Mouse (Mus musculus): ENCODE results near the gene Npas3. TPM values are rescaled to one million over a fixed set of nuclear protein-coding genes. Genes with fewer than 3 reads are reported as not detected.

Gene Npas3
- polyA plus RNA-seq, 1 experiment from 2014 or later, result 1.8 TPM

DNA sequence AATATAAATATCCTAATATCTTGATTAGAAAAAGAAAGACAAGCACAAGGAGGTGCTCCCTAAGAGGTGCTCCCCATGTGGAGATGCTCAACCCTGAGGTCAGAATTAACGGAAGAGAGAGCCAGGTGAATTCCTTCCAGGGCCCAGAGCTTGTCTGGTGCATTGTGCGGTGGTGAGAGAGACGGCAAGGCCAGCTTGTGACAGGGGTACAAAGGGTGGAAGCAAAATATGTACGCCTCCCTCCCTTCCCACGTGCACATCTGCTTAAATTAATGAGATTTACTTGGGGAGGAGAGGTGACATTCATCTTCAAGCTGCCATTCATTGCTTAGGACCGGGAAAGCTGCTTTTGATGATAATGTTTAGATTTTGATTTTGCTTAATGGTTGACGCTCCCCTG is 713.5 kb downstream of the Npas3 start:
- no peak for DNase-seq (ENCODE audit: low spot score)
- H3K27me3 ChIP-seq (ENCODE audit: insufficient read depth, poor library complexity, severe bottlenecking), result no peaks in the 10 kb centered on the region
- WGBS, result 73% methylated on average over 7 of the region's 7 CpGs

DNA sequence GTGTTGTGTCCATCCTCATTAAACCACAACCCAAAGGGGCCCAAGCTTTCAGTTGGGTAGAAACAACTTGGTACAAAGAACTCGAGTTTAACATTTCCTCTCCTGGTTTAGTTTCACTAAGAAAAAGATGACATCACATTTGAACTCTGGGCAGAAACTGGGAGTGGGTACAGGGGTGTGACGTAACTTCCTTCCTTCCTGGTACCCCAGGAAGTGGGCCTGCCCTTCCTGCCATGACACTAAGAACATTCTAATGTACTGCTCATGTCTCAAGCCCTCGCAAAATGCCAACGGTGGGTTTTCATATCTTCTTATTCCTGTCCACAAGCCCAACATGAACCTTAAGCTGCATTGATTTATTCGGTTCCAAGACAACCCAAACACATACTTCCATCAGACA is 715.1 kb downstream of the Npas3 start:
- H3K4me3 ChIP-seq, result no peak overlapping the region
- no peaks in the 10 kb centered on the region for H3K27me3 ChIP-seq (ENCODE audit: insufficient read depth, poor library complexity, severe bottlenecking)
- no peaks in the 10 kb centered on the region for H3K4me1 ChIP-seq
- H3K36me3 ChIP-seq, result no peaks in the 10 kb centered on the region
- H3K27ac ChIP-seq, result no peak overlapping the region
- no peak for DNase-seq (ENCODE audit: low spot score)
- no peaks in the 10 kb centered on the region for H3K9me3 ChIP-seq
- 79% methylated on average over 5 of the region's 5 CpGs for WGBS

More for the DNA sequence above, 713.5 kb downstream of the Npas3 start:
- H3K4me1 ChIP-seq, result no peaks in the 10 kb centered on the region
- no peak overlapping the region for H3K4me3 ChIP-seq
- no peak overlapping the region for H3K27ac ChIP-seq
- H3K36me3 ChIP-seq, result no peaks in the 10 kb centered on the region
- H3K9me3 ChIP-seq, result no peaks in the 10 kb centered on the region

DNA sequence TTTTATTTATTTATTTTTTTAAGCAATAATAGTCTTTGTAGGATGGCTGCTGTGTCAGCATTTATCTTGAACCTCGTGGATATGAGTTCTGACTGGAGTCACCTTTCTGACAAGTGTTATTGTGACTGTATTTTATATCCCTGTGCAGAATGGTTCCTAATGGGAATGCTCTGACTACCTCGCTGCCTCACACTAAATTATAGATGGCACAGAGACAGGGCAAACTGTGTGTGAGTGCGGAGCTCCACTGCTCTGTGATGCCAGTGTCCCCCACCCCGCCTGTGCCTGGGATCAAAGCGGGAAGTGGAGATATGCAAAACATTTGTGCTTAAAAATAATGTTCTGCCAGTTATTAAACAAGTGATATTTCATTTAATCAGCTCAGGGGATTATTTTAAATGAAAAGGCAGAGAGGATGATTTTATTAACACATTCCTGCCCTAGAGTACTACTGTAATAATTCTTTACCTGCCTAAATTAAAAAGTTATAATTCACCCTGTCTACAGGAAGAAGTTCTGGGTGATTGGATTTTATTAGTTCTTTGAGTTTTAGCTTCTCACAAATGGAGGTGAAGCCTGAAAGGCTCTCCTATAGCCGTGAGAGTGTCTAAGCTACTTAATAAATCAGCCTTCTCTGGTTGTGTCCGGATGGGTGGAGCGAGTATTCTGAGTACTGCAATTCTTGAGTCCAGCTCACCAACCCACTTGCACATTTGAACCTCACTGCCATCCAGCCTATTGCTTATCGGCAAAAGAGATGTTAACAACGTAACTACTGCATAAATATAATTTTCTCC is 721.1 kb downstream of the Npas3 start:
- Histone ChIP-seq H3K27ac (no peak overlapping the region), H3K36me3 (no peaks in the 10 kb centered on the region), H3K9me3 (no peaks in the 10 kb centered on the region), H3K4me3 (no peak overlapping the region), H3K4me1 (no peaks in the 10 kb centered on the region), H3K27me3 (ENCODE audit: insufficient read depth, poor library complexity, severe bottlenecking) (no peaks in the 10 kb centered on the region)
- WGBS, result 85% methylated on average over 10 of the region's 10 CpGs
- no peak for DNase-seq (ENCODE audit: low spot score)

DNA sequence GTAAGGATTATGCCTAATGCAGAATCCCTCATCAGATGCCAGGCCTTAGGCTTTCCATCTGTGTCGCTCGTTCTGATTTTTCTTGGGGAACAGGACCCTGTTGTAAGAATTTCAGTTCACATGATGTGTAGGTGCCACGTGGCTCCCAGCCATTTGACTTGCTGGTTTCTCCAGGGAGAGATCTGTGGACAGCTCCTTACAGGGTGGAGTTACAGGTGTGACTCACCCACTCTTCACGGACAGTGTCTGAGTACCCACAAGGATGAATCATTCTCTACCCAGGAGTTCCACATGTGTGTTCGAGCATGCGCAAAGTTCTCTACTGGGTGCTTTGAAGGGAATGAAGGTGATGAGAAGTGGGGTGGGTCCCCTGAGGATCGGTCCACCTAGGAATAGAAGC is 722.2 kb downstream of the Npas3 start:
- no peaks in the 10 kb centered on the region for H3K36me3 ChIP-seq
- no peak overlapping the region for H3K4me3 ChIP-seq
- H3K9me3 ChIP-seq, result no peaks in the 10 kb centered on the region
- no peak for DNase-seq (ENCODE audit: low spot score)
- WGBS, result 83% methylated on average over 7 of the region's 7 CpGs
- H3K27ac ChIP-seq, result no peak overlapping the region
- no peaks in the 10 kb centered on the region for H3K27me3 ChIP-seq (ENCODE audit: insufficient read depth, poor library complexity, severe bottlenecking)
- H3K4me1 ChIP-seq, result no peaks in the 10 kb centered on the region

DNA sequence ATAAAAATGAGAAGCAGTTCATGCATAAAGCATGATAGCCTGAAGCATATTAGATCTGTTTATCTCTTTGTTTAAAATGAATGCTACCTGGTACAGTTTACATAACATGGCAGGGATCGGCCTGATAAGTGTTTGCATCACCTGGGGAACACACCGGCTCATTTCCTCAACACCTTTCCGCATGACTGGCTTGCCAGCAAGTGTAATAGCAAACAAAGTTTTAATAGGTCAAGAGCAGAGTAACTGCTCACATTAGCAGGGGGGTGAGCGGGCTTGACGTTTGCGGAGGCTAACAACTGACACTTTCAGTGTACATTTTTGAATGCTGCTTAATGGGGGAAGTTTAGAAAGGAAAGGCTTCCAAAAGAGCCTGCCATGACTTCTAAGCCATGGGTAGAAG is 724.9 kb downstream of the Npas3 start:
- WGBS, result 86% methylated on average over 6 of the region's 6 CpGs
- DNase-seq (ENCODE audit: low spot score), result no peak

DNA sequence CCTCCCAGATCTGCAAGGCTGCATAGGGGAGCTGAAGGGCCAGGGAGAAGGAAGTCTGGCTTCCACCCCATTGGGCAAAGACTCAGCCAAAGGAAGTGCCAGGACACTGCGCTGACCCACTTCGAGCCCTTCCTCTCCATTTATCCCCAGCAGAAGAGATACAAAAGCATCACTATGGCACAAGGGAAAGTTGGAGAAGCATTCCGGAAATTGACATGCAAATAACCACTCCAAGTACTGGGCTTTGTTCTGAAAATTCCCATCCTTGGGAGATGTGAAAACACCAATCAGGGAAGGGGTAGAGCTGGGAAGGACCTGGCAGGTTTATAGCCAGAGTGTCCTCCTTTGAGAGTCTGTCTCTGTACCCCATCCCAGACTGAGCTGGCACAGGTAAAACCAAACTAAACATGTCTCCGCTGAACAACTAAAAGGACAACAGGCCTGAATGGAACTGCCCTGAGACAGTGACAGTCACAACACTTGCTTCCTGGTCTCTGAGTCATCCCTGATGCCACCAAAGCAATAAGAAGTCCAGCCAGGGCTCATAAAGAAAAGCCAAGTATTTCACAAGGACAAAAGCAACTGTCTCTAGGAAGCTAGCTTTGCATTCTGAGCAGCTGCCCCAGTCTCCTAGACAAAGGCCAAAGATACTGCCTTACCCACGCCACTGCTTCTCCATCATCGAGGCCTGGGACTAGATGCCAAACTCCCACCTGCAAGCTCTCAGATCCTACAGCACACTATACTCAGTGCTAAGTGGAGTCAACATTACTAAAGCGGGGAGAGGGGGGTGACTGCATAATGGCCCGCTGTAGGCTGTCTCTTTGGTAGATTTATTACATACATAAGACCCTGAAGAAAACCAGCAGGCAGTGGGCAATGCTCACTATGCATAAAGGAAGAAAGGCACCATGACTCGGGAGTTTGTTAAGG is 733.4 kb downstream of the Npas3 start:
- WGBS, result 81% methylated on average over 9 of the region's 9 CpGs
- Histone ChIP-seq H3K4me3 (no peak overlapping the region), H3K27ac (no peak overlapping the region), H3K4me1 (no peaks in the 10 kb centered on the region), H3K9me3 (no peaks in the 10 kb centered on the region), H3K36me3 (no peaks in the 10 kb centered on the region), H3K27me3 (ENCODE audit: insufficient read depth, poor library complexity, severe bottlenecking) (no peaks in the 10 kb centered on the region)
- no peak for DNase-seq (ENCODE audit: low spot score)

More for the DNA sequence above, 724.9 kb downstream of the Npas3 start:
- Histone ChIP-seq H3K36me3 (no peaks in the 10 kb centered on the region), H3K27me3 (ENCODE audit: insufficient read depth, poor library complexity, severe bottlenecking) (no peaks in the 10 kb centered on the region), H3K4me1 (no peaks in the 10 kb centered on the region), H3K9me3 (no peaks in the 10 kb centered on the region), H3K27ac (no peak overlapping the region), H3K4me3 (no peak overlapping the region)

DNA sequence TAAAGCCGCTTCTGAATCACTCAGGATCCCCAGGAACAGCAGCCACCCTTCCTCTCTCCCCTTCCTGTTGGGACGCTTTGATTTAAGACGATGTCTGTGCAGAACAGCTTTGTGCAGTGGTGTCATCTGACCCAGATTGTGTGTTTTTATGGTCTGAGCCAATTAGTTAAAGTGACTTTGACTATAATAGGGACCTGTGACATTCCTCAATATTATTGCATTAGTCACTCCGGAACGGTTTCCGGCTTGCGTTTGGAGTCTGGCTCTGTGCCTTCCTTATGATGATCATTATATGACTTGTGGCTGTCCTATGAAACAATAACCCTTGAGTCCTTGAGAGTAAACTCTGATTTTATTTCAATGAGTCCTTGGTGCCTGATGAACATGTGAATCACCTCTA is 735.5 kb downstream of the Npas3 start:
- Histone ChIP-seq H3K27me3 (ENCODE audit: insufficient read depth, poor library complexity, severe bottlenecking) (no peaks in the 10 kb centered on the region), H3K36me3 (no peaks in the 10 kb centered on the region), H3K9me3 (no peaks in the 10 kb centered on the region), H3K27ac (no peak overlapping the region), H3K4me1 (no peaks in the 10 kb centered on the region), H3K4me3 (no peak overlapping the region)
- WGBS, result 87% methylated on average over 7 of the region's 7 CpGs
- no peak for DNase-seq (ENCODE audit: low spot score)

DNA sequence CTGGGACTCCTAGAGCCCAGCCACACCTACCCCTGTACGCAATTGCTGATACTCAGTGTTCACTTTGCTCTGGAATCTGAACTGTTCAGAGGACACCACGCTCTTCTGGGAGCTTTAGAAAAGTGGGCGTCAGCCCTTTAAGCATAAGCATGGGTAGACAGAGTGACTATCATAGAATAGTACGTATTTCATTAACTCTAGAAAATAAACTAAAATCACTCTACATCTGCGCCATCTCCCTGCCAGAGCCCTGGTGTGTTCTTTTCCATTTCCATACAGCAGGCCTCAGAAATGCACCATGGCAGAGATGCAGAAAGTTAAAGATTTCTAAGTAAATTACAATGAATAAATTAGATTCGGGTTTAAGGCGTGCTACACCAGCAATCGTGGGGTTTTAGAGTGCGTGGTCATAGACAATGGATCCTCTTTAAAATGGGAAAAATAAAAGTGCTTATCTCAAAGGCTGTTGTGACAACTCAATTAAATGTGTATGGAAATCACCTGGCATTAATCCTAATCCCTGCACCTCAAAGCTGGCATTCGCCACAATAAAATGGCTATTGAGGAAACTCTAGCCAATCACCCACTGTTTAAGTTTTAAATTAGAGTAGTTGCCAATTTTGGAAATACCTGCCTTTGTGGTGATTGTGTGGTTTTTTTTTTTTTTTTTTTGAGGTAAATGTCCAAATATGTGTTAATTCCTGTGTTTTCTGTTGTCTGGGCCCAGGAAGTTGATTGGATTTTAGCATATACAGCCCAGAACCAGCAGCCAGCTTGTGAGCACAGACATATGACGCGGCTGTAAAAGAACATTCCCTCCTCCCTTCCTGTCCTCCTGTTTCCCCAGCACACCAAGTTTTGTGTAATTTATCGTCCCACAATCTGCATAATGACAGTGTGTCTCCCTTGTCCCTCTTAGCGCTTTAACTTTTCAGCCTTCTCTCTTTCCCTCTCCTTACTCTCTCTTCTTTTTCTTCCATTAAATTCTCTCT is 737.7 kb downstream of the Npas3 start:
- Histone ChIP-seq H3K4me1 (no peaks in the 10 kb centered on the region), H3K27ac (no peak overlapping the region), H3K36me3 (no peaks in the 10 kb centered on the region), H3K9me3 (no peaks in the 10 kb centered on the region), H3K27me3 (ENCODE audit: insufficient read depth, poor library complexity, severe bottlenecking) (no peaks in the 10 kb centered on the region), H3K4me3 (no peak overlapping the region)
- 87% methylated on average over 14 of the region's 14 CpGs for WGBS
- no peak for DNase-seq (ENCODE audit: low spot score)

DNA sequence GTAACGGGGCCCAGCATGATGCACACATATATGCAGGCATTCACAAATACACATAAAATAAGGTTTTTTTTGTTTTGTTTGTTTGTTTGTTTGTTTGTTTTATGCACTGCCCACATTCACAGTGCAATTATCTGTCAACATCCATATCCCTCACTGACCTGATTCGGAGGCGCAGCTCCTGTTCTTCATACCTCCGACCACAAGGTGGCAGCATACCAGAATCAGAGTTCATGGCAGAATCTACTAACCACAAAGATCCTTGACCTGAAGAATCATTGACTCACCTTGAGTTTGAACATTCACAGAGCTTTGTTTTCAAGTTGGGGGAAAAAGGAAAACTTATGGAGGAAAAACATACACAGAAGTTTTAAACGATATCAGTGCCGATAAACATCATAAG is 743.9 kb downstream of the Npas3 start:
- Histone ChIP-seq H3K4me3 (no peak overlapping the region), H3K27ac (no peak overlapping the region), H3K27me3 (ENCODE audit: insufficient read depth, poor library complexity, severe bottlenecking) (no peaks in the 10 kb centered on the region), H3K9me3 (no peaks in the 10 kb centered on the region), H3K4me1 (peaks cover 9% of the 10 kb centered on the region; the same call in 1 of the 2 replicates), H3K36me3 (no peaks in the 10 kb centered on the region)
- 92% methylated on average over 6 of the region's 6 CpGs for WGBS
- DNase-seq (ENCODE audit: low spot score), result peak; percentile 10

DNA sequence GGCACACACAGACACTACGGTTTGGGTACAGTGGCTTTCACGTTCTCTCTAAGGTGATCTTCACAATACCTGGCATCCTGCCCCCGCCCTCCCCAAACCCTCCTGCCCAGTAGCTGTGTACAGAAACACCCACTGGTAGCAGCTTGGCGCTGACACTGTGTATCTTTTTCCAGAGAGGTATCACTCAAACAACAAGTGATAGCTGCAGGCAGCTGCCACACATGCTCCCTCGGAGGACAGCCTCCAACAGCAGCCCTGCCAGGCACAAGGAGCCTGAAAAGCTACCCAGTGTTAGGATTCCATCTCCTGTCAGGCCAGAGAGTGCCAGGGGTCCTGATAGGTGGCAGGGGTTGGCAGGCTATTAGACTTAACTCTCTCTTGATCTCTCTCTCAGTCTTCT is 747.2 kb downstream of the Npas3 start:
- 65% methylated on average over 5 of the region's 5 CpGs for WGBS
- H3K9me3 ChIP-seq, result no peaks in the 10 kb centered on the region
- 0 out of 2 replicates have a peak overlapping the region, but pooled peaks have one; percentile 49 for H3K27ac ChIP-seq

DNA sequence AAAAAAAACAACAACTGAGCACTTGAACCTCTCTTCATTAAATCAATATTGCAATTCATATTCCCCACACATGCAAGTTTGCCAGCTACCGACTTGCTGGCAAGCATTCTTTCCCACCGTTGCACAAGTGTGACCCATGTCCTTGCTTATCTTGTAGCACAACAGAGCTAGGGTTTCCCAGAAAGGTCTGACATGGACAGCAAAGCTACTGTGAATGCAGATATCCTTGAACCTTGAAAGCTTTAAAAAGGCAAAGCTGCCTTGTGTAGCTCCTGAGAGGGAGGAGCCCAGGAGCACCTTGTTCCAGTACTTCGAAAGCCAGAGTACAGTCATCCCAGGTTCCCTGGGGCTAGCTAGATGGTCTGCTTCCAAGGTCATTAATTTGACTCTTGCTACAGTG is 748.7 kb downstream of the Npas3 start:
- DNase-seq (ENCODE audit: low spot score), result peak; percentile 35
- Histone ChIP-seq H3K9me3 (no peaks in the 10 kb centered on the region), H3K4me1 (peaks cover 15% of the 10 kb centered on the region; the same call in 1 of the 2 replicates), H3K27ac (no peak overlapping the region), H3K27me3 (ENCODE audit: insufficient read depth, poor library complexity, severe bottlenecking) (no peaks in the 10 kb centered on the region), H3K4me3 (no peak overlapping the region), H3K36me3 (no peaks in the 10 kb centered on the region)
- WGBS, result 68% methylated on average over 3 of the region's 3 CpGs

More for the DNA sequence above, 747.2 kb downstream of the Npas3 start:
- Histone ChIP-seq H3K36me3 (no peaks in the 10 kb centered on the region), H3K4me3 (no peak overlapping the region), H3K4me1 (peaks cover 15% of the 10 kb centered on the region; the same call in 1 of the 2 replicates), H3K27me3 (ENCODE audit: insufficient read depth, poor library complexity, severe bottlenecking) (no peaks in the 10 kb centered on the region)
- peak; percentile 74 for DNase-seq (ENCODE audit: low spot score)
